13 mouse cellular contexts compared by ENCODE assay signal in the genomic region with DNA sequence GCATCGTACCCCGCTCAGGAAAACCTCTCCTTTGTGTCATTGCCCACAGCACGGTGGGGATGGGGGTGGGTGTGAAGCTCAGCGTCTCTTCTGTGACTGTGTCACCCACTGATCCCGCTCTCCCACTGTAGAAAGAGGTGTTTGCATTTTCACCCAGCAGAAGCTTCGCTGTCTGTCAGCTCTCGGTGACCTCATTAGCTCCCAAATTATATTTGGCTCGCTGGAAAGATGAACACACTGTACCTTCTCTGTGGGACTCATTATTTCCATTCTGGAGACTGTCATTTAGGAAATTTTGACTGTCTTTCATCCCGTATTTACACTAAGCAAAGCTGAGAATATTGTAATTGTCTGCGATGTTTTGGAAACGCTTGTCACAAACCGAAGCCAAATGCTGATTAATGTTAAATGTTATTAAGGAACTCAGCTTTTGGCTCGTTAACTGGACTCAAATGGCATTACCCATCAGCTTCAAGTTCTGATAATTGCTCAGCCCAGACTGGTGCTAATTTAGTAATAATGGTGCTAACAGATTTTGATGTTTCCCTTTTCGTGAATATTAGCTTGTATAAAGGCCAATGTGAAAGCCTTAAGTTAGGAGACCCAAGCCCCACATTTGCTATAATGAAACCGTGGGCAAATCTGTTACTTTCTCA. TPM values are rescaled to one million over a fixed set of nuclear protein-coding genes. Genes with fewer than 3 reads are reported as not detected.
A peak's percentile ranks its signal among the peaks of the same experiment; 100 is the strongest.
DNase-seq lines count a peak whose midpoint lies in the region; ATAC-seq lines count a peak whose summit lies in the region.
"Had no signal": no experiment of that assay in that cellular context is flagged by ENCODE, and none has a peak within 500 bp of the region (broad histone marks: within the 10 kb centered on the region; RNA-seq: fewer than 3 reads in every experiment).

No protein-coding gene starts in this region.

- no peaks in the 10 kb centered on the region for H3K9me3 ChIP-seq in embryonic facial prominence, embryonic 13.5 days
- H3K9me3 ChIP-seq in embryonic facial prominence, embryonic 10.5 days: no peaks in the 10 kb centered on the region
- no peaks in the 10 kb centered on the region for H3K9me3 ChIP-seq in forebrain, embryonic 16.5 days (ENCODE audit: control insufficient read depth, low read length)
- H3K9me3 ChIP-seq: liver, embryonic 15.5 days had no signal

- no peak overlapping the region for H3K4me3 ChIP-seq in embryonic facial prominence, embryonic 13.5 days
- H3K4me3 ChIP-seq in embryonic facial prominence, embryonic 10.5 days: no peak overlapping the region
- H3K4me3 ChIP-seq in forebrain, embryonic 16.5 days (replicated peaks; ENCODE audit: low read length): 0 out of 2 replicates have a peak overlapping the region, but pooled peaks have one; percentile 4
- H3K4me3 ChIP-seq: liver, embryonic 15.5 days had no signal

- no peaks in the 10 kb centered on the region for H3K36me3 ChIP-seq in embryonic facial prominence, embryonic 13.5 days
- H3K36me3 ChIP-seq in embryonic facial prominence, embryonic 10.5 days (replicated peaks): no peaks in the 10 kb centered on the region
- H3K36me3 ChIP-seq in forebrain, embryonic 16.5 days (ENCODE audit: control insufficient read depth, insufficient read depth): no peaks in the 10 kb centered on the region
- H3K36me3 ChIP-seq: liver, embryonic 15.5 days had no signal

- H3K27me3 ChIP-seq in embryonic facial prominence, embryonic 13.5 days: no peaks in the 10 kb centered on the region
- H3K27me3 ChIP-seq in embryonic facial prominence, embryonic 10.5 days (replicated peaks; ENCODE audit: low read depth, poor library complexity, severe bottlenecking): no peaks in the 10 kb centered on the region
- H3K27me3 ChIP-seq in forebrain, embryonic 16.5 days (replicated peaks; ENCODE audit: control insufficient read depth, insufficient read depth, low read length): no peaks in the 10 kb centered on the region
- H3K27me3 ChIP-seq: liver, embryonic 15.5 days had no signal

- no peak for DNase-seq in embryonic facial prominence, embryonic 10.5 days (ENCODE audit: low spot score)
- peak; percentile 25 to 29 for DNase-seq in layer of hippocampus, postnatal 10 days (ENCODE audit: low spot score in 2 of 2)
- DNase-seq in layer of hippocampus, adult 11-12 months (ENCODE audit: low spot score): no peak
- DNase-seq in cerebellum, adult 18-20 months: peak; percentile 58 to 63
- no peak for DNase-seq in spleen, adult 18-20 months

- no peak overlapping the region; the same call in 1 of the 2 replicates for H3K4me2 ChIP-seq in embryonic facial prominence, embryonic 13.5 days
- peak overlapping the region; percentile 41 for H3K4me2 ChIP-seq in forebrain, embryonic 16.5 days (ENCODE audit: low read length)
- H3K4me2 ChIP-seq: liver, embryonic 15.5 days had no signal

- 0 out of 2 replicates have a peak overlapping the region, but pooled peaks have one; percentile 23 for H3K27ac ChIP-seq in embryonic facial prominence, embryonic 13.5 days
- no peak overlapping the region for H3K27ac ChIP-seq in embryonic facial prominence, embryonic 10.5 days (replicated peaks)
- no peak overlapping the region for H3K27ac ChIP-seq in forebrain, embryonic 16.5 days (ENCODE audit: low read length)
- H3K27ac ChIP-seq: liver, embryonic 15.5 days had no signal

- WGBS in embryonic facial prominence, embryonic 13.5 days: 77% methylated on average over 15 of the region's 15 CpGs
- 79% methylated on average over 15 of the region's 15 CpGs for WGBS in embryonic facial prominence, embryonic 10.5 days
- 21% methylated on average over 15 of the region's 15 CpGs for WGBS in forebrain, embryonic 16.5 days

- 0 out of 2 replicates have a peak, but pooled peaks cover 3% of the 10 kb centered on the region for H3K4me1 ChIP-seq in embryonic facial prominence, embryonic 13.5 days
- peaks cover 4% of the 10 kb centered on the region; the same call in 1 of the 2 replicates for H3K4me1 ChIP-seq in embryonic facial prominence, embryonic 10.5 days
- peaks cover 14% of the 10 kb centered on the region for H3K4me1 ChIP-seq in forebrain, embryonic 16.5 days (replicated peaks; ENCODE audit: control insufficient read depth, insufficient read depth, low read length)
- H3K4me1 ChIP-seq: liver, embryonic 15.5 days had no signal

- H3K9ac ChIP-seq in embryonic facial prominence, embryonic 13.5 days: no peak overlapping the region
- H3K9ac ChIP-seq in forebrain, embryonic 16.5 days (replicated peaks; ENCODE audit: low read depth, low read length): 0 out of 2 replicates have a peak overlapping the region, but pooled peaks have one; percentile 26
- H3K9ac ChIP-seq: liver, embryonic 15.5 days had no signal

- ATAC-seq in embryonic facial prominence, embryonic 13.5 days (ENCODE audit: insufficient number of reproducible peaks, insufficient read depth, low FRiP score, low TSS enrichment, low read depth): no peak
- ATAC-seq in forebrain, embryonic 16.5 days: peak; percentile 83
- ATAC-seq in CD4-positive, CD25-positive, alpha-beta regulatory T cell, adult 4 months: no peak

RNA-seq across cellular contexts. Expression of a gene that starts 51.8 kb away (rescaled TPM):
- polyA plus RNA-seq in embryonic facial prominence, embryonic 13.5 days (2015; fragmentation: Nextera tagmentation; extraction: Ambion mirVana): not detected in 2 replicates
- not detected in 2 replicates for polyA plus RNA-seq in embryonic facial prominence, embryonic 10.5 days (2016; fragmentation: Nextera tagmentation; extraction: Ambion mirVana)
- total RNA-seq in layer of hippocampus, postnatal 10 days (2021): not detected
- not detected in 2 replicates for polyA plus RNA-seq in forebrain, embryonic 16.5 days (2015; fragmentation: Nextera tagmentation; extraction: Ambion mirVana)
- polyA plus RNA-seq in CD4-positive, CD25-positive, alpha-beta regulatory T cell, adult 4 months (2017; shearing (Covaris generic)): not detected
- total RNA-seq: left cerebral cortex, postnatal 14 days; megakaryocyte, adult 5-6 weeks had no signal
- polyA plus RNA-seq: frontal cortex, adult 2 months; thymus, postnatal 0 days had no signal

Comparison
In these comparisons a context has a peak if more than half of its experiments do, and no peak if none do; other contexts are left out.
1. DNase-seq: peak in layer of hippocampus, postnatal 10 days (2 of 2) and cerebellum, adult 18-20 months (2 of 2); none in embryonic facial prominence, embryonic 10.5 days (single experiment), layer of hippocampus, adult 11-12 months (single experiment) and spleen, adult 18-20 months (0 of 2).